Mouse (Mus musculus): ENCODE data around the gene Plin5. TPM values are rescaled to one million over a fixed set of nuclear protein-coding genes. Genes with fewer than 3 reads are reported as not detected.
"Not testable (repeated sequence)": the region's sequence is repeated elsewhere in the genome, so short reads cannot be mapped to it uniquely, and the experiment has no call there.

The Plin5 gene
- polyA plus RNA-seq, 1 experiment: 0.06 TPM

DNA sequence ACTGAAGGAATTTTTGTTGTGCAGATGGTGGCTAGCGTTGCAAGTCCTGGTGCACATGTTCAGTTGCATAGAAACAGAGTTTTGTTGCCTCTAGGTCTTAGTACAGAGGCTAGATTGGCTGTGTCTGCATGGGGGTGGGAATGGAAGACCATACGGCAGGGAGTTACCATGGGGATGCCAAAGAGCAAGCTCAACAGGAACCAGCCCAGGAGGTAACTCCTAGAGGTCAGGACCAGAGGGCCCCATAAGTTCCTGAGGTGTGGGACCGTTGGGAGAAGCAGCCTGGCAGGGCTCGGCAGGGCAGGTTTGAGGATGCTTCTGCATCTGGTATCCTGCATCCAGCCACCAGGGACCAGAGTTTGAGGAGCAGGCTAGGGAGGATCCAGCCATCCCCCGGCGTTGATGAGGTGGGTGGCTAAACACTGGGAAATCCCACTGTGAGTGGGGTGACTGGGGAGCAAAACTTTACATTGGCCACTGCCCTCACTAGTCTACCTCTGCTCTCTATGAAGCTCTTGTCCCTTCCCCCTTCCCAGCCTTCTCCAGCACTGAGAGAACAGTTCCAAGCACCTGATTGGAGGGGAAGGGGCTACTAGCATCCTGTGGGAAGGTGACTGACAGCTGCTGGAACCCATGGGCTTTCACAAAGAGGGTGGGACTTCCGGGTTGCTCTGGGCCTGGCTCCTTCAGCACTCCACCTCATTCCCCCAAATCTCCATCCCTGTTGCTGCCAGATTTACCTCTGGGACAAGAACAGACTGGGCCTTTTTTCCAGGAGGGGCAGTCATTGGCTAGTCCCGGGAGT is 36.4 kb downstream of the Plin5 start:
- peaks cover 3% of the 10 kb centered on the region for H3K36me3 ChIP-seq (ENCODE audit: control insufficient read depth, insufficient read depth)
- H3K4me3 ChIP-seq: peak overlapping the region; percentile 68
- H3K79me2 ChIP-seq (ENCODE audit: control insufficient read depth, insufficient read depth): peaks cover 42% of the 10 kb centered on the region
- H3K4me2 ChIP-seq (ENCODE audit: low read depth): peak overlapping the region; percentile 84
- H3K27me3 ChIP-seq (ENCODE audit: control insufficient read depth, insufficient read depth, insufficient read length): no peaks in the 10 kb centered on the region
- TF ChIP-seq TCF3 (IDR thresholded peaks at IDR 0.05; ENCODE audit: insufficient read length, low read depth) (no peak), POLR2AphosphoS2 (IDR thresholded peaks at IDR 0.05; ENCODE audit: insufficient read length, low read depth) (no peak), MYOD1 (IDR thresholded peaks at IDR 0.05; ENCODE audit: control insufficient read depth in 1 of 3, insufficient read length in 2 of 3, low read depth in 2 of 3) (no peak), SRF (IDR thresholded peaks at IDR 0.05; ENCODE audit: control insufficient read depth, insufficient read length, low read depth) (no peak), MAX (IDR thresholded peaks at IDR 0.05; ENCODE audit: low read depth) (no peak), REST (IDR thresholded peaks at IDR 0.05; ENCODE audit: insufficient read depth, insufficient read length) (no peak), POLR2A (IDR thresholded peaks at IDR 0.05; ENCODE audit: insufficient read length, low read depth) (no peak), USF1 (IDR thresholded peaks at IDR 0.05; ENCODE audit: low read depth) (no peak), CEBPB (IDR thresholded peaks at IDR 0.05; ENCODE audit: insufficient read depth, poor library complexity, severe bottlenecking) (no peak), TCF12 (IDR thresholded peaks at IDR 0.05; ENCODE audit: insufficient read depth, poor library complexity, severe bottlenecking) (no peak), E2F4 (IDR thresholded peaks at IDR 0.05; ENCODE audit: insufficient read depth) (no peak), MYOG (IDR thresholded peaks at IDR 0.05; ENCODE audit: control insufficient read depth in 1 of 3, insufficient read depth in 1 of 3, insufficient read length in 2 of 3, low read depth in 2 of 3) (no peak)
- H3ac ChIP-seq (ENCODE audit: control insufficient read depth, insufficient read length): peak overlapping the region; percentile 53

DNA sequence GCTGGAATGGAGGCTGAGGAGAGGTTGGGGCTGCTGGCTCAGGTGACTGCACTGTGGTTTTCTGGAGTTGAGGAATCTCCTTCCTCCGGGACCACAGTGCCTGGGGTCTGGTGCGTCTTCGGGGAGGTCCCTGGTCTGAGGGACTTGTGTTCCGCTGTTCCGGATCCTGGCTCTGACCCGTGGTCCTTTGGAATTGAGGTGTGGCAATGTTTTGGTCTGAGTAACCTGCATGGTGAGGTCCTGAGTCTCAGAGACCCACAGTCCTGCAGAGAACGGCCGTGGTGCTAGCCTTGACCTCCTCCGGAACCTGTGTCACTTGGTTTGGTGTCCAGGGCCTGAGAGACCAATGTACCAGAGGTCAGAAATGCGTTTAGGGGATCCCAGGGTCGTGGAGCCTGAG is 37.5 kb downstream of the Plin5 start:
- Histone ChIP-seq H3K36me3 (ENCODE audit: control insufficient read depth, insufficient read depth) (peaks cover 3% of the 10 kb centered on the region), H3K27me3 (ENCODE audit: control insufficient read depth, insufficient read depth, insufficient read length) (no peaks in the 10 kb centered on the region), H3ac (ENCODE audit: control insufficient read depth, insufficient read length) (peak overlapping the region; percentile 53), H3K79me2 (ENCODE audit: control insufficient read depth, insufficient read depth) (peaks cover 39% of the 10 kb centered on the region), H3K4me3 (peak overlapping the region; percentile 68), H3K4me2 (ENCODE audit: low read depth) (peak overlapping the region; percentile 84)
- TF ChIP-seq TCF12 (IDR thresholded peaks at IDR 0.05; ENCODE audit: insufficient read depth, poor library complexity, severe bottlenecking) (no peak), REST (IDR thresholded peaks at IDR 0.05; ENCODE audit: insufficient read depth, insufficient read length) (no peak), POLR2AphosphoS2 (IDR thresholded peaks at IDR 0.05; ENCODE audit: insufficient read length, low read depth) (no peak)

DNA sequence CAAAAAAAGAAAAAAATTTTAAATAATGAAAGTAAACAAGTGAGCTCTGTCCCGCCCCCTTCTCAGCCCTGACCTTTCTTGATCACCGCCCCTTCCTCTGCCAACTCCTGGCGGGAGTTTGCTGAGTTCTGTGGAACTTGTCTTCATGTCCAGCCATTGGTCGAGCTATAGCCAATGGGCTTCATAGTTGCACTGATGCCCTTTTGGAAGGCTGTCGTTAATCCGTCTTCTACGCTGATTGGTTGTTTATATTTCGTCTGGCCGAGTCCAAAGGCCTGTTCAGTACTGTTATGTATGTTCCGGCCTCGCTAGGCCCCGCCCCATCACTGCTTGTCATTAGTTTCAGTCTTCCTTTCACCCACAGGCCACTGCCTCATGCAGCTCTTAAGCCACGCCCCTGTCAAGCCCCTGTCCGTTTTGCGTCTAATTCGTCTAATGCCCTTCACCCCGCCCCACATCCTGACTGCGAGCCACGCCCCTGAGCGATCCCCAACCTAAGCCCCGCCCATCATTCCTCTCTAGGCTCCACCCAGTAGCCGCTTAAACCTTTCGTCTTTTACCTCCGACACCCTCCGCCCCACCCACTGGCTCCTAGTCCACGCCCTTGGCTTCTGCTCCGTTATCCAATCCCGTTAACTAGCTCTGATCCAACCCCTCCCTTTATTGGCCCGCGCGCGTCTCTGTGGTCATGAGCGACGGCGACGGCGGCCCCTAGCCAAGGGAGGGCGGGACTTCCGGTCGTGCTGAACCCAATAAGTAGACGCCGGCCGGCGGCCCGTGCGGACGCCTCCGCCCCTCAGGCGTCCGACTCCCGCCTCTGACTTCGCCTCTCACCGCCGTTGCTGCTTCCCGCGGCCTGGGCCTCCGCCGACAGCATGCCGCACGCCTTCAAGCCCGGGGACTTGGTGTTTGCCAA is 38.3 kb downstream of the Plin5 start, which contains the start of gene Hdgfl2:
Hdgfl2 (plus strand) TSS at position 755 of the 916 bp plus-strand sequence.
- Histone ChIP-seq H3K27me3 (ENCODE audit: control insufficient read depth, insufficient read depth, insufficient read length) (no peaks in the 10 kb centered on the region), H3K4me2 (ENCODE audit: low read depth) (peak within 1 kb of the TSS; percentile 84), H3K4me3 (peak within 1 kb of the TSS; percentile 68), H3K79me2 (ENCODE audit: control insufficient read depth, insufficient read depth) (peaks cover 35% of the 10 kb centered on the region), H3ac (ENCODE audit: control insufficient read depth, insufficient read length) (peak within 1 kb of the TSS; percentile 53), H3K36me3 (ENCODE audit: control insufficient read depth, insufficient read depth) (peaks cover 3% of the 10 kb centered on the region)
- TF ChIP-seq SRF (IDR thresholded peaks at IDR 0.05; ENCODE audit: control insufficient read depth, insufficient read length, low read depth) (peak; percentile 95), MYOG (IDR thresholded peaks at IDR 0.05; ENCODE audit: control insufficient read depth in 1 of 3, insufficient read depth in 1 of 3, insufficient read length in 2 of 3, low read depth in 2 of 3) (no peak), POLR2A (IDR thresholded peaks at IDR 0.05; ENCODE audit: insufficient read length, low read depth) (peak; percentile 96), CEBPB (IDR thresholded peaks at IDR 0.05; ENCODE audit: insufficient read depth, poor library complexity, severe bottlenecking) (no peak), MYOD1 (IDR thresholded peaks at IDR 0.05; ENCODE audit: control insufficient read depth in 1 of 3, insufficient read length in 2 of 3, low read depth in 2 of 3) (no peak), POLR2AphosphoS2 (IDR thresholded peaks at IDR 0.05; ENCODE audit: insufficient read length, low read depth) (peak; percentile 94), E2F4 (IDR thresholded peaks at IDR 0.05; ENCODE audit: insufficient read depth) (peak; percentile 89), REST (IDR thresholded peaks at IDR 0.05; ENCODE audit: insufficient read depth, insufficient read length) (no peak), USF1 (IDR thresholded peaks at IDR 0.05; ENCODE audit: low read depth) (no peak), TCF3 (IDR thresholded peaks at IDR 0.05; ENCODE audit: insufficient read length, low read depth) (no peak), TCF12 (IDR thresholded peaks at IDR 0.05; ENCODE audit: insufficient read depth, poor library complexity, severe bottlenecking) (no peak), MAX (IDR thresholded peaks at IDR 0.05; ENCODE audit: low read depth) (no peak)

DNA sequence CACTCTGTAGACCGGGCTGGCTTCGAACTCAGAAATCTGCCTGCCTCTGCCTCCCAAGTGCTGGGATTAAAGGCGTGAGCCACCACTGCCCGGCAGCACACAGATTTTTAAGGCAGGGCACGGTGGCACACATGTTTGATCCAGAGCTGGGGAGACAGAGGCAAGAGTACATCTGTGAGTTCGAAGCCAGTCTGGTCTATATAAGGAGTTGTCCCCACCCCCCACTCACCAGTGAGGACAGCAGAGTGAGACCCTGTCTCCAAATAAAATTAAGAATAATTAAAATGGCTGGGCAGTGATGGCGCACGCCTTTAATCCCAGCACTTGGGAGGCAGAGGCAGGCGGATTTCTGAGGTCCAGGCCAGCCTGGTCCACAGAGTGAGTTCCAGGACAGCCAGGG is 39.0 kb downstream of the Plin5 start:
- Histone ChIP-seq H3K79me2 (ENCODE audit: control insufficient read depth, insufficient read depth) (peaks cover 35% of the 10 kb centered on the region), H3K4me3 (peak overlapping the region; percentile 68), H3K4me2 (ENCODE audit: low read depth) (peak overlapping the region; percentile 76)
- not testable (repeated sequence) for H3K27me3 ChIP-seq (ENCODE audit: control insufficient read depth, insufficient read depth, insufficient read length); H3ac ChIP-seq (ENCODE audit: control insufficient read depth, insufficient read length); H3K36me3 ChIP-seq (ENCODE audit: control insufficient read depth, insufficient read depth)

DNA sequence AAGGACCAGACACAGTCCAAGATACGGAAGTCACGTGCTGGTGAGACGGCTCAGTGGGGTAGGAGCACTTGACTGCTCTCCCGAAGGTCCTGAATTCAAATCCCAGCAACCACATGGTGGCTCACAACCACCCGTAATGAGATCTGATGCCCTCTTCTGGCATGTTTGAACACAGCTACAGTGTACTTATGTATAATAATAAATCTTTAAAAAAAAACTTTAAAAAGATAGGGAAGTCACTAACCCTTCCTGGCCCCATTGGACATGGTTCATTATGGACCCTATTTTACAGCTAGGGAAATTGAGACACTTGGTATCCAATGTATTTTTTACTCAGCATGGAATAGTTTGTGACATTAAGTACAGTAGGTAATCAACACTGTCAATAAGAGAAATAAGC is 39.9 kb downstream of the Plin5 start:
- no peak overlapping the region for H3K4me2 ChIP-seq (ENCODE audit: low read depth)
- peaks cover 29% of the 10 kb centered on the region for H3K79me2 ChIP-seq (ENCODE audit: control insufficient read depth, insufficient read depth)
- H3ac ChIP-seq (ENCODE audit: control insufficient read depth, insufficient read length): no peak overlapping the region
- H3K4me3 ChIP-seq: no peak overlapping the region
- peaks cover 2% of the 10 kb centered on the region for H3K36me3 ChIP-seq (ENCODE audit: control insufficient read depth, insufficient read depth)
- TF ChIP-seq USF1 (IDR thresholded peaks at IDR 0.05; ENCODE audit: low read depth): no peak
- TF ChIP-seq MYOG (IDR thresholded peaks at IDR 0.05; ENCODE audit: control insufficient read depth in 1 of 3, insufficient read depth in 1 of 3, insufficient read length in 2 of 3, low read depth in 2 of 3): no peak
- no peak for TF ChIP-seq MYOD1 (IDR thresholded peaks at IDR 0.05; ENCODE audit: control insufficient read depth in 1 of 3, insufficient read length in 2 of 3, low read depth in 2 of 3)
- TF ChIP-seq POLR2AphosphoS2 (IDR thresholded peaks at IDR 0.05; ENCODE audit: insufficient read length, low read depth): no peak
- TF ChIP-seq TCF12 (IDR thresholded peaks at IDR 0.05; ENCODE audit: insufficient read depth, poor library complexity, severe bottlenecking): no peak
- no peak for TF ChIP-seq CEBPB (IDR thresholded peaks at IDR 0.05; ENCODE audit: insufficient read depth, poor library complexity, severe bottlenecking)
- no peak for TF ChIP-seq REST (IDR thresholded peaks at IDR 0.05; ENCODE audit: insufficient read depth, insufficient read length)
- no peak for TF ChIP-seq E2F4 (IDR thresholded peaks at IDR 0.05; ENCODE audit: insufficient read depth)
- TF ChIP-seq TCF3 (IDR thresholded peaks at IDR 0.05; ENCODE audit: insufficient read length, low read depth): no peak
- H3K27me3 ChIP-seq (ENCODE audit: control insufficient read depth, insufficient read depth, insufficient read length): no peaks in the 10 kb centered on the region
